Mouse (Mus musculus) telencephalon, adult 2 months (tissue): Measurements from ENCODE around the gene Lrrc8b.

Experiments used
- DNase-seq: peaks from one replicate; pipeline ENCODE4 v3.0.0-alpha.2; 2011; ENCODE audit warnings: low read depth, low spot score

The Lrrc8b gene

GRCm38 (mm10) chr5:105484247-105484646, 68.7 kb downstream of the Lrrc8b start:
- no peak for DNase-seq

GRCm38 (mm10) chr5:105484891-105485290, 69.3 kb downstream of the Lrrc8b start:
- no peak for DNase-seq

- no peak for DNase-seq
Observed at GRCm38 (mm10) chr5:105490211-105490610, 74.6 kb downstream of the Lrrc8b start.

- DNase-seq, result no peak
Observed at GRCm38 (mm10) chr5:105491389-105491788, 75.8 kb downstream of the Lrrc8b start.

- DNase-seq, result no peak
Observed at GRCm38 (mm10) chr5:105492367-105493246, 77.0 kb downstream of the Lrrc8b start.

GRCm38 (mm10) chr5:105493377-105493776, 77.8 kb downstream of the Lrrc8b start:
- no peak for DNase-seq

GRCm38 (mm10) chr5:105494246-105494917, 78.8 kb downstream of the Lrrc8b start:
- peak; percentile 85 for DNase-seq

GRCm38 (mm10) chr5:105494918-105495901, 79.6 kb downstream of the Lrrc8b start:
- DNase-seq, result no peak

GRCm38 (mm10) chr5:105496133-105496532, 80.6 kb downstream of the Lrrc8b start:
- DNase-seq, result no peak

GRCm38 (mm10) chr5:105496586-105496985, 81.0 kb downstream of the Lrrc8b start:
- DNase-seq, result no peak

GRCm38 (mm10) chr5:105498429-105499000, 82.9 kb downstream of the Lrrc8b start:
- no peak for DNase-seq

- DNase-seq, result no peak
Observed at GRCm38 (mm10) chr5:105499396-105499795, 83.8 kb downstream of the Lrrc8b start.

- DNase-seq, result no peak
Observed at GRCm38 (mm10) chr5:105500132-105501121, 84.9 kb downstream of the Lrrc8b start.

GRCm38 (mm10) chr5:105501136-105501535, 85.6 kb downstream of the Lrrc8b start:
- DNase-seq, result no peak

GRCm38 (mm10) chr5:105508813-105509212, 93.2 kb downstream of the Lrrc8b start:
- DNase-seq, result no peak

GRCm38 (mm10) chr5:105512297-105512696, 96.7 kb downstream of the Lrrc8b start:
- DNase-seq, result no peak

- no peak for DNase-seq
Observed at GRCm38 (mm10) chr5:105515532-105515931, 100.0 kb downstream of the Lrrc8b start.

GRCm38 (mm10) chr5:105516290-105516689, 100.7 kb downstream of the Lrrc8b start:
- no peak for DNase-seq

GRCm38 (mm10) chr5:105517992-105518625, 102.5 kb downstream of the Lrrc8b start:
- no peak for DNase-seq
